Mouse (Mus musculus) NIH3T3 (cell line): ENCODE measurements around the gene Babam2.

Source experiments
- DNase-seq: peaks from one replicate; pipeline ENCODE4 v3.0.0-alpha.2; 2012; ENCODE audit warnings: low read depth

The Babam2 gene

DNA sequence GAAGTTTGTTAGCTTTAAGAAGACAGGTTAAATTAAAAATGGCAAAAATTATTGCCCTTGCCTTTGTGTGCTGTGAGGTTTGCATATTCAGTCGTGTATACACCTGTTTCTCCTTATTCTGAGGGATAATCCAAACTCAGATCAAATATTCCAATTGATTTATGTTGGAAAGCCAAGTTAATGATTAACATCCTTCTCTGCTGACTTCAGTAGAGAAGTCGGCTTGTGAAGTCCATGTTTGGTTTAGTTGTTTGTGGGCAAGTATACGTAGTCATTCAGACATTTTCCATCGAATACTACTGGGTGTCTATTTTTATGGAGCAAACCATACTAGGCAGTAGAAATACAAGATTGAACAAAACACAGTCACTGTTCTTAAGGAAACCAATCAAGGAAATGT is 187.5 kb downstream of the Babam2 start:
- DNase-seq, result no peak

DNA sequence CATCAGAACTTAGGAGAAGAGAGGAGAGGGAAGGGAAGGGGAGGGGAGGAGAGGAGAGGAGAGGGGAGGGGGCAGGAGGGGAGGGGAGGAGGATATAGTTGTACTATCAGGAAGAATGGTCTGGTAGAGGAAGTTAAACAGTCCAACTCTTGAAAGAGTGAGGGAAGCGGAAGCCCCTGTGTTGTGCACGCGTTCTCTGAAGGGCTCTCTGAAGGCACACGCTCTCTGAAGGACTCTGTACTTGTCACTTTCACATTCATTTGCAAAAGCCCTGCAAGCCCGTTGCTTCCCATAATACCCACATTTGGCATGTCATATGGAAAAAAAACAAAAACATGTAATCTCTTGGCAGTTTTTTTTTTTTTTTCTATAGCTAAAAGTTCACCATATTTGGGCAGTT is 190.1 kb downstream of the Babam2 start:
- DNase-seq, result peak; percentile 42

DNA sequence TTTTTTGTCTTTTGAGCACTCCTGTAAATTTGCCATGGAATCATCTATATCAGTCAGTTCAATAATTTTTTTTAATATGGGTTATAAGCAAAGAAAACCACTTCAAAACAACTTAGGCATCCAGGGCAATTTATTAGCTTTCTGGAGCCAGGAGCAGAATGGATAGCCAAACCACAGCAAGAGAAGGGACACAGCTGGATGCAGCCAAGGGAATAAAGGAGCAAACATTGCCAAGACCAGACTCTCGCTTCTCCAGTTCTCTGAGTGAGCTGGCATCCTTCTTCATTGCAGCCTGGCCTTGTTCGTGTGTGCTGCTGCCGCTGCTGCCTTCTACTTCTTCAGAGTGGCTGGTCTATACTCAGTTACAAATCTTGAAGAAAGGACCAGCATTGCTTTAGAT is 190.9 kb downstream of the Babam2 start:
- peak; percentile 71 for DNase-seq

DNA sequence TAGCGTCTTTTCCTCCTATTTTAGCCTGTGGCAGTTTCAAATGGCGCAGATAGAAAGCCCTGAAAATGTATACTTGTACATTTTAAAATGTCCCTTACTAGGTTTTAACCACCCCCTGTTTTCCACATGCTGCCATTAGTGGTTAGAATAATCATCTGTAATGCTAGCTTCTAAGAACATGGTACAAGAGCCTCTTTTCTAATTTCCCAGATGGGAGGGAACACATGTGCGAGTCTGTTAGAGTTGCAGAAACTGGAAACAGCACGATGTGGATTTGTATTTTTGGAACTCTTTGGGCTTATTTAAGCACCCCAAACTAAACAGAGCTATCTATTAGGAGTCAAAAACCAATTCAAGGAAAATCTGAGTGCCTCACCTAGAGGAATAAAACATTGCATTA is 195.1 kb downstream of the Babam2 start:
- DNase-seq, result no peak

DNA sequence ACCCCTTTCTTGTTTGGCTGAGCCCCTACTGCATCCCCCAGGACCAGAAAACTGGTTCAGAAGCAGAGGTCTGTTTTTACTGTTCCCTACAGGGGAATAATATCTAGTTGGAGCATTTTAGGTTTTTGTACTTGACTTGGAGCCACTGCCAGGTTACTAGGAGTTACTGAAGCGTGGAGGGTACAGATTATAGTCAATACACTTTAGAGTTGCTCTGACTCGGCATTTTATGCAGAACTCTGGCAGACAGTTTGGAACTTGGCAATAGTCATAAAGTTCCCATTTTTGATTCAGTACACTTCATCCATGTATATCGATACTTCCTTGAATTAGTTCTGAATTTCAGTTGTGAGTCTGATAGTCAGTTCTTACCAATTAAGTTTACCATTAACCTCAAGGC is 202.4 kb downstream of the Babam2 start:
- no peak for DNase-seq

DNA sequence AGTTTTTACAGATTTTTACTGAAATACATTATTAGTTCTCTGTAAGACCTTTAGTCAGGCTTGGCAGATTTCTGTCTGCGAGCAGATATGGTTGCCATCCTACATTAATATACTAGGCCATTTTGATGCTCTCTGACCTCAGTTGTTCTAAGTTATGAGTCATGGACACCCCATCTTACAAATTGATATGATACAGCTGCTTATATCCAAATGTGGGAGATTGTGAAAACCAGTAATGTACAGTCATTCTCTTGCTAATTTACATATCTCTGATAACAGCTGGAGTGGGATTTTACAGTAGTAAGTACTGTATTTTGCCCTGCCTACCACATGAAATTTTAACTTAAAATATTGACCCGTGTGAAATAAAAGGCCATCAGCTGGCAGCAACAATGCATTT is 204.7 kb downstream of the Babam2 start:
- peak; percentile 8 for DNase-seq

DNA sequence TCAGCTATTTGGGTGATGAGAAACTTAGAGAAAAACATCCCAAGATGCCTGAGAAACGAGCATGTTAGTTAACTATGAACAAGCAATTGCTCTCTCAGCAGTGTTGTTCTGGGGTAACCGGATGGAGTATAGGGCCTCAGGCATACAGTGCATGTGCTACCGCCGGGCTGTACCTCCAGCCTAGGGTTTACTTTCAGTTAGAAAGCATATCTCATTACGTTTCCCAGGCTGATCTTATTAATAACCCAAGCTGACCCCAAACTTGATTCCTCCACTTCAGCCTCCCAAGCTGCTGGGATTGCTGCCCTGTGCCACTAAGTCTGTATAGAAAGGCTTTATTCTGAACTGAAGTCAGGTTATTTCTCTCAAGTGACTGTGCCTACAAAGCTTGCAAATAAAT is 205.4 kb downstream of the Babam2 start:
- DNase-seq, result no peak

DNA sequence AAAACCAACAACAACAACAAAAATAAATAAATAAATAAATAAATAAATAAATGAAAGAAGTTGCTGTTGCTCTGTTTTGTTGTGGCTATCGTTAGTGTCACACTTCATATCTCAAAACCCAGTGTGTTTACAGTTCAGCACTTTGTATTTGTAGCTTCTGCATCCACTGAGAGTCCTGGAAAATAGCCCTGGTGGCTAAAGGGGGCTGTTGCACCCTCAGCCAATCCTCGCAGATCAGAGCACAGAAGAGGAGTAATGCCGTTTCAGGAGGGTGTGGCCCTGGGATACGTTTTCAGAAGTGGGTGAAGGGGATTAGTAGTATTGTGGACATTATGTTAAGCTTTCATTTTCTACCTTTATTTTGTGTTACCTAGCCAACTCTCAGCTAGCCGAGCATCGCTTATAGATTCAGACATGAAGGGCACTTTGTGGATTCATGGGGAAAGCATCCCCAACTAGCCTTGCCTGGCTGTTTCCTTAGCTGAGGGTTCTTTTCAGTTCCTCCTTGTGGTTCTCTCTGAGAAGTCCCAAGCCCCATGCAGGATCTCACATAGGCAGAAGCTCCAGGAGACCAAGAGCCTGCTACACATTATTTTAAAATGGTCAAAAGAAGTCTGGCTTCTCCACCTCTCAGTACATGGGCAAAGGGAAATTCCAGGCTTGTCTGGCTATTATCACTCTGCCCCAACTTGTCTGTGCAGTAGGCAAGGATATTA is 207.6 kb downstream of the Babam2 start:
- no peak for DNase-seq

DNA sequence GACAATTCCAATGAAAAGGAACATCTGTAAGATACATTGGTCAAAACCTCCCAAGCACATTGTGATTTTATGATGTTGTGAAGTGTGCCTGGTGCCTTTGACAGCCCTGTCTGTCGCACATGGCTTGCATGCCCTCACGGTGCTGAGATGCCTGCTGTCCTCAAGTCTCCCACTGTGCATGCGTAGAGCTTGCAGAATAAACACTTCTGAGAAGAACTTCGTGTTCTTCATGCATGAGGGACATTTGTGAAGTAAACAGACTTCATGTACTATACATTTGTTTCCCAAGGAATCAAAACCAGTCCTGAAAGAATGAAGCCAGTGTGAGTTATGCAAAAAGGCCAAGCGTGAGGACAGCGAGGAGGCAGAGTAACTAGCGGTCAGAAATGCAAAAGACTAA is 208.3 kb downstream of the Babam2 start:
- no peak for DNase-seq

DNA sequence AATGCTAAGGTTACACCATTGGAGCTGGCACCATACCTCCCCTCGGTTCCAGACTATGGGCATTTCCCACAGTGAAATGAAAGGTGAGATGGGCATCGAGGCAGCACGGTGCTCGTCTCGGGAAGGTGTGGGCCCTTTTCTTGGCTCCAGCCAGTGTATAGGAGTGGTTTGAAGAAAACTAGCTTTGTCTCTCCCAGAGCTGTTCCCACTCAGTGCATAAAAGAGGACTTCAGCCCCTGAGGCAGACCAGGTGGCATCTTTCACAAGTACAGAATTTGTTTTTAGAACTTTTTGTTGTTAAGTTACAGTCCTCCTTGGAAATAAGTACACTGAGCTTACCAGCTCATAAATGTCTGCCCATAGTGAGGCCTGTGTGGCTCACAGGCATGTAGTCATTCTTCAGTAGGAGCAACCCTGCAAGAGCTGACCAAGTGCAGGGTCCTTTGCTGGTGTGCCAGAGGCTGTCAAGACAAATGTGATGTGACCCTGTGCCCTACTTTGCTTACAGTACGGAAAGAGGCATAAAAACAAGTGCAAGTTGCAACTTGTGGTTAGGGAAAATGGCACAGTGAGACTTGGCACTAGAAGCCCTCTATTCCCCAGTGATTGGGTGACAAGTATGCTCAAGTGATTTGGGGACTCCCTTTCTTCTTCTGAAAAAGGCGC is 208.9 kb downstream of the Babam2 start:
- DNase-seq, result no peak

DNA sequence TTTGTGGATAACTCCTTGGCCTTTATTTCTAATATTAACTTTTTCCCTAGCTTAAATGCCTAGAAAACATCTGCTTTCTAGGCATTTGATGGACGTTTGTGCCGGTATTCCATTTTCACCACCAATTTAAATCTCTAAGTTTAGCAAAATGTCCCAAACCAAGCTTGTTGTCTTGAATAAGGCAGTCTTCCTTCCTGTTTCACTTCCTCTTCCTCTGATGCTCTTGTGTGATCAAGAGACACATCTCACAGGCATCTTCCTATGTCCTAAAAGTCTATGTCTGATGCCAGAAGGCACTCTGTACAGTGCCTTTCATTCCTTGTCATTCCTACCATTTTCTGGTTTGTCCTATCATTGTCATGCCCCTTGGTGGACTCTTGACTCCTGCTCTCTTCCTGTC is 210.5 kb downstream of the Babam2 start:
- no peak for DNase-seq

DNA sequence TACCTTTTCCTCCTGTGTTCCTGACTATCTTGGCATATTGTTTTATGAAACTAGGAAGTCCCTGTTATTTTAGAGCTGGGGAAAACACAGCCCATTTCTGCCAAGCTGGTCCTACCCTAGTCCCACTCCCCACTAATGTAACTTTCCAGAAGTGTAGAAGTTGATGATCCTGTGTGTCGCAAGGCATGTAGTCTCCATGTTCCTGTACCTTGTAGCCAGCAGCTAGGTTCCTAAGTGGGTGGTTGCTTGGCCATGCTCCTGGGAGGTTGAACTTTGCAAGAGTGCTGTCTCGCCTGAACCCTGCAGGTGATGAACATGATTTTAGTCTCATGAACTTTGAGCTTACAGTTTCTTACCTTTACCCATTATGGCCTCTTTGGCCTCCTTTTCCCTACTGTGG is 211.3 kb downstream of the Babam2 start:
- DNase-seq, result no peak

DNA sequence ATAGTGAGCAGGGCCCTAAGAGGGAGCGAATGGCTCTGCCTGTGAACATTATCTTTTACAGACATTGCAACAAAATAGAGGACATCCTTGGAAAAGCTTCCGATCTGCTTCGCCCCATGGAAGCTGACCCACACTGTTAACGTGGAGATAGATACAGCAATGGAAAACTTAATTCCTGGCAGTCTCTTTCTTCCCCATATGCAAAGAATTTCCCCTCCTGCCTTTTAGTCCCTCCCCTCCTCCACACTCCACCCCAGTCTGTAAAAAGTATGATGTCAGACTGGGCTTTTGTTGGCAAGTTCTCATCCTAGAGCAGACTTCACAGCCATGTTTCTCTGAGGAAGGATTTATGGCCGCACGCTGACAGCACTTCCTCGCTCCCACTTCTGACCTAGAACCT is 218.8 kb downstream of the Babam2 start:
- peak; percentile 57 for DNase-seq

DNA sequence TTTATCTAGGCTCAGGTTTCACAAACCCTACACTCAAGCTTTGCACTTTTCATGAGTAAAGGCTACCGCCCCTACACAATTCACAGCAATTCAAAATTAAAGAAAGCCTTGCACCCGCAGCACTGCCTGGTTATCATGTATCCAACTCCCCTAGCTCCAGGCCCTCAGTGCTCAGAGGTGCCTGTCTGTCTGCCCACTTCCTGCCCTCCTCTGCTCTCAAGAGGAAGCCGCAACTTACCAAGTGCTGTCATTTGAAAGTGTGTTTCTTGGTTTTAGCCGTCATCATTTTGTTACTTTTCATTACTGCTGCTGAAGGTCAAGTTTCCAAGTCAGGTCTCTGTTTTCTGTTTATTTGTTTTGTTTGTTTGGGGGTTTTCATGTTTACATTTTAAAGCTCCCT is 221.1 kb downstream of the Babam2 start:
- no peak for DNase-seq

DNA sequence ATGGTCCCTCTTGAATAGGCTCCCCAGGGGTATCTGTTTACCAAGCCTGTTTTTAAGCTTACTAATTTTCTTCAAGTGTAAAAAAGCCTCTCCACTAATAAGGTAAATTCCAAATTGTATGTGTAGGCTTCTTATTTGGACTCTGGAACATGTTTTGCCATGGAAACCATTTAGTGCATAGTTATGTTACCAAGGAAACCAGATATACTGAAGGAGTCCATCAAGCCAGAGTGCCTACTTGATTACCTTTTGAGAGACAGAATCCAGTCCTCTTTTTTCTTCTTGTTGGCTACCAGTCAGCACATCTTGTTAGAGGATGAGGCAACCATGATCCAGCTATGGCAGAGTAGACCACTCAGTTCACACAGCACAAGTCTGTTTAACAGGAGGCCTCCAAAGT is 222.6 kb downstream of the Babam2 start:
- DNase-seq, result no peak

DNA sequence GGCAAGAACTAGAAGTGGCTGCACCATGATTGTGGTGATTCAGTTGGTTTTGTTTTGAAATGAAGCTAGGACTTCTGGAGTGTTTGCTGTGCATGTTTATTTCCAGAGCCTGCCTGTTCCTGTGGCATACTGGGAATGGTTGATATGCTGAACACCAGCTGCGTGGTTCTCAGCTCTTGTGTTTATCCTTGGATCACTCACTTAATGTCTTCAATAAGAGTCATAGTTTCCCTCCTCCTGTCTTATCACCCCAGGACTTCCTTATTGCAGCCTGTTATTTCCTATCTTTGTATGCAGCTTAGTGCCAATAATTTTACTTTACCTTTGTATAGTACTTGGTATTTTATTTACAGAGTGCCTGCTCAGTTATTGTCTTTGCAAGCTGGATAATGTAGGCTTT is 223.4 kb downstream of the Babam2 start:
- no peak for DNase-seq

DNA sequence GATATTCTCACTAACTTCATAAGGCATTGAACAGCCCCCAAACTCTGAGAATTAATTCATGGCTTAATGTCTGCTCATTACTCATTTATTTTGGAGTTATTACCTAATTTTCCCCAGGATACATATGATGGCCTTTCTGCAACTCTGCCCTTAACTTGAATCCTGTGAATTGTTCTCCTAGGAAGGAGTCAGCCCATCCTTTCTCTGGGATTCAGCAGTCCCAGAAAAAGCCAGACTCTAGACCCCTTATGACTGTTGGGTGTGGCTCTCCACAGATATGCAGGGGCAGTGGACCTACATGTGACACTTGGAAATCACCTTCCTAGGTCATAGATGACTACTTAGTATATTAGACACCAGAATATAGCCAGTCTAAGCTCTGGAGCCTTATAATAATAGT is 226.6 kb downstream of the Babam2 start:
- no peak for DNase-seq

DNA sequence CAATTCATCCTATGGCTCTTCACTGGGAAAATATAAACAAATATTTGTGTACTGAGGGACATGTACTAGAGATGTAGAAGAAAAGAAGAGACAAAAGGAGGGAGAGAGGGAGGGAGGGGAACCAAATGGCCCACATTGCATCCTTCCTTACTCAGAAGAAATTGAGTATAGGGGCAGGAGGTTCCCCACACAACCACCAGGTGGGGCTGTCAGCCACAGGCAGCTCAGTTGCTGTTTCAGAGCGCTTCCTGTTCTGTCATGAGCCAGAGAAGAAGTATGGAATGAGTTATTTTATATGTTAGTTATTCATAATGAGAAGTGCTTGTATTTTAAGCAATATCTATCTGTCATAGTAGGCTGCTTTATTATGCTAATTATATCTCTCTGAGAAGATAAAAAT is 229.1 kb downstream of the Babam2 start:
- peak; percentile 52 for DNase-seq

DNA sequence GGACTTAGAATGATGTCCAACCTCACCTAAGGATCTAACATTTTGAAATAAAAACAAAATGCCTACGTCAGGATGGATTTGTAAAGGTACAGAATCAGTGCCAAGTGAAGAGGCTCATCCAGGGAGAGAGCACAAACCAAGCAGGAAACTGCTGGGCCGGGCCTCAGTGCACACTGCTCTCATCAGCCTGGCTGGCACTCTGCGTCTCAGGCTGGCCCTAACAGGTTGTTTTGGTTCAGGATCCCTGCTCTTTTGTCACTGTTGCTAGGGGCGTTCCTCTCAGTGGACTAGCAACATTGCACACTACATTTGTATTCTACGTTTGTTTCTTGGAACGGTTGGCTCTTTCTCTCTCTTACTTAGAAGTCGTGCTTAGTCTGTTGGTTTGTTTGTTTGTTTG is 231.5 kb downstream of the Babam2 start:
- no peak for DNase-seq

DNA sequence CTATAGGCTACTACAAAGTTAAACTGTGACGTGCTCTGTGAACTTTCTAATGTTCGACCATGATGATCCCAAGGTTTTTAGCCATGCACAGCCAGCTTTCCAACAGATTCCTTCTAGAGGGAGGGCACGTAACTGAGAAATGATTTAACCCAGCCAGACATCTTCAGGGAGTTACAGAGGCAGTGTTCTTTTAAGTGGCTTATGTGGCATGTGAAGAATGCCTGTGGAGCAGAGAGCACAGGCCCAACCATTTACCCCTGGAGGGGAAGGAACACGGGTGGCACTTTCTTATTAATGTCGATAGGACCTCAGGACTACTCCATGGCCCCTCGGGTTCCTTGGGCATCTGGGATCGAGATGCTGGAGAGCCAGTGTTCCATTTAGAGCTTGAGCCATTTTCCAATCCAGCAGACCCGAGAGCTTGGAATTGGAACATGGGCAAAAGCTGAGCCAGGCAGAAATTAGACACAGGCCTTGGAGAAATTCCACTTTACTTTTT is 233.7 kb downstream of the Babam2 start:
- DNase-seq, result peak; percentile 24

DNA sequence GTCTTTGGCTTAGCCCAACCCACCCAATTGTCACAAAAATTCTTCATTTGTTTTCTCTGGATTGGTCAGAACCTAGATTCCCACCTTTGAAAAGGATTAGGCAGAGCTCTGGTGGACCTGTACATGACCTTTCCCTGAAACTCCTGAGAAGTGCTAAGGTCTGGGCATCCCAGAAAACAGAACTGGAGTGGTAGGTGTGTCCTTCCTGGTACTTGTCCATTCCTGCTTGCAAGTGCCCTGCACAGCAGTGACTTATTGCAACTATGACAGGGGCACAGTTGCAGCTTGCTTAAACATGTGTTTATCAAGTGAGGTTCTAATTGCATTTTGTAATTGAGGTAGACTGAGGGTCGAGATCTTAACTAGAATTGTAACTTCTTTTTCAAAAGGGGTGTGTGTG is 234.2 kb downstream of the Babam2 start:
- DNase-seq, result no peak

DNA sequence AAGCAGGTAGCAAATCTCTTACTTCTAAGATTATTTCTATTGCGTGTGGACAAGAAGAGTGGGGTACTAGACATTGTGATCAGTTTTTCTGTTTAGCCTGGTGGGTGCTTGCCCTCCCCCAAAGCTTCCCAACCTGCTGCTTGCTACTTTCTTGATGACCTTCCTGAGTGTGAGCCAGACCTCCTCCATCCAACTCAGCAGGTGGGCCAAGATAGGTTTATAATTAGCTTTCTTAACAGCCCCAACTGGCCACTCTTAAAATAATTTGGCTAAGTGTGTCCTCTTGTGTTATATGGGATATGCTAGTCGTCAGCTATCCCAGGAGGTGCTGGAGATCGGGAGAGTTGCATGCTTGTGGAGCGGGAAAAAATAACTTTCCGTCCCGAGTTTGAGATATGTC is 235.8 kb downstream of the Babam2 start:
- no peak for DNase-seq

DNA sequence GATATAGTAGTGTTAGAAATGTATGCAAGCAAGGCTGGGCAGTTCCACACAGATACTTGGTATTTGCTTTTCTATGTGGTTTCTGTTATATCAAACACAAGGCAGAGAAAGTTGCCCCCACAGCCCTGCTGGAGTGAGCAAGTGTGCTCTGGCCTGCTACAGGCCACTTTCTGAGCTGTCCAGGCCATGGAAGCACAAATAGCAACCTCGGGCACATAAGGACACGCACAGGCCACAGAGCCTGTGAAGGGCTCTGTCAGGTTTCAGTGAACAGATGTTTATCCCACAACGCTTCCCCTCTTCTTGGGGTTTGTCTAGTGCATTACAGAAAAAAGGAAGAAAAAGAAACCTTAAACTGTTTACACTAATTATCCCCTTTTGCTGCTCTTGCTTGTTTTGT is 236.9 kb downstream of the Babam2 start:
- DNase-seq, result no peak

DNA sequence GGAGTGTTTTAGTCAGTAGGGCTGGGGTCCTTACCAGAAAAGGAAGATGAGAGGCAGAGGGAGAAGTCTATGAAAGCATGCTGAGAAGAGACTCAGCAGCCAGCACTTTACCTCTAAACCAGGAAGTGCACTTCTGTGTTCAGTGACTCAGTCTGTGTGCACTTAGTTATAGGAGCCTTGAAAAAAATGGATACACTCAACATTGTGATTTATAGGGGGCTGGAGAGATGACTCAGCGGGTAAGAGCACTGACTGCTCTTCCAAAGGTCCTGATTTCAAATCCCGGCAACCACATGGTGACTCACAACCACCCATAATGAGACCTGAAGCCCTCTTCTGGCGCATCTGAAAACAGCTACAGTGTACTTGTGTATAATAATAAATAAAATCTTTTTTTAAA is 238.5 kb downstream of the Babam2 start:
- peak; percentile 86 for DNase-seq
